Mouse (Mus musculus) heart, adult 2 months (tissue): ENCODE results near the gene Gpr132.

Source experiments
- CTCF ChIP-seq: fragments of 200-600 bp; IDR thresholded peaks from 2 replicates; pipeline ENCODE4 v1.8.1; 2022; ENCODE audit warnings: antibody characterized with exemption, mild to moderate bottlenecking, moderate library complexity
- EP300 ChIP-seq: fragments of 200-500 bp; IDR thresholded peaks from 2 replicates; pipeline ENCODE4 v1.6.1; 2011; ENCODE audit warnings: low read depth, low read length, control low read depth; ENCODE audit not compliant: insufficient read depth

DNA sequence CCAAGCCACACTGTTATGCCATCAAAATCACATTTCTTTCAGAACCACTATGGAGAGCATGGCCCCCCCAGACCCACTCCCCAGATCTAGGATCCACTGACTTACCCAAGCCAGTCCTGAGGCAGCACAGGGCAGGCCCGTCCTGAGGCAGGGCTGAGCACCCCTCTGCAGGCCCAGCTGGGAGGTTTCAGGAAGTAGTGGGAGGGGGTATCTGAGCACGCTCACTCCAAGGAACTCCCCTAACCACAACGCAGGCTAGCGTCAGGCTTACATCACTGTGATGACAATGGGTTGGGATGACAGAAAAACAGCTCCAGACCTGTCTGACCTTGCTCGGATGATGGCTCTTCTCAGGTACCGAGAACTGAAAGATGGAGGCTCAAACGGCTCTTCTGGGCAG lies 7.3 kb downstream of the Gpr132 start:
- no peak for TF ChIP-seq EP300
- TF ChIP-seq CTCF: no peak
